Mouse (Mus musculus): ENCODE results near the gene Spats1. TPM values are rescaled to one million over a fixed set of nuclear protein-coding genes. Genes with fewer than 3 reads are reported as not detected.

The Spats1 gene
- polyA plus RNA-seq, 2 experiments = 0.06 TPM

GRCm38 (mm10) chr17:45468302-45468701 is 6.9 kb downstream of the Spats1 start:
- Histone ChIP-seq H3K27me3 (ENCODE audit: control insufficient read depth, insufficient read depth, low read length) (no peaks in the 10 kb centered on the region), H3K9ac (replicated peaks) (no peak overlapping the region), H3K36me3 (replicated peaks; ENCODE audit: control insufficient read depth, insufficient read depth, low read depth) (no peaks in the 10 kb centered on the region), H3K27ac (no peak overlapping the region), H3K4me2 (ENCODE audit: low read depth) (no peak overlapping the region), H3K4me3 (ENCODE audit: insufficient read depth in 1 of 2, low read depth in 2 of 2, low read length in 2 of 2) (no peak overlapping the region), H3K9me3 (ENCODE audit: control insufficient read depth, low read length) (peaks cover 2% of the 10 kb centered on the region; the same call in 1 of the 2 replicates), H3K4me1 (replicated peaks; ENCODE audit: control insufficient read depth in 2 of 2, insufficient read depth in 2 of 2, low read length in 1 of 2) (no peaks in the 10 kb centered on the region)
- no peak for ATAC-seq (ENCODE audit: insufficient read depth)
- WGBS (ENCODE audit: insufficient replicate concordance) = 69% methylated on average over 5 of the region's 5 CpGs
- no peak for DNase-seq (ENCODE audit: low read depth in 3 of 3, low spot score in 3 of 3)
- TF ChIP-seq EP300 (IDR thresholded peaks at IDR 0.05; ENCODE audit: low read depth) (no peak), CTCF (IDR thresholded peaks at IDR 0.05; ENCODE audit: low read depth) (no peak)

GRCm38 (mm10) chr17:45466701-45467100 is 8.5 kb downstream of the Spats1 start:
- DNase-seq (ENCODE audit: low read depth in 3 of 3, low spot score in 3 of 3) = no peak

GRCm38 (mm10) chr17:45464255-45464654 is 11.0 kb downstream of the Spats1 start:
- no peak overlapping the region for H3K4me3 ChIP-seq (ENCODE audit: insufficient read depth in 1 of 2, low read depth in 2 of 2, low read length in 2 of 2)
- H3K4me1 ChIP-seq (replicated peaks; ENCODE audit: control insufficient read depth in 2 of 2, insufficient read depth in 2 of 2, low read length in 1 of 2) = no peaks in the 10 kb centered on the region
- TF ChIP-seq EP300 (IDR thresholded peaks at IDR 0.05; ENCODE audit: low read depth) (no peak), CTCF (IDR thresholded peaks at IDR 0.05; ENCODE audit: low read depth) (no peak)
- H3K4me2 ChIP-seq (ENCODE audit: low read depth) = no peak overlapping the region
- ATAC-seq (ENCODE audit: insufficient read depth) (no peak), DNase-seq (ENCODE audit: low read depth in 3 of 3, low spot score in 3 of 3) (no peak)
- no peak overlapping the region for H3K9ac ChIP-seq (replicated peaks)
- H3K9me3 ChIP-seq (ENCODE audit: control insufficient read depth, low read length) = peaks cover 2% of the 10 kb centered on the region; the same call in 1 of the 2 replicates
- no peaks in the 10 kb centered on the region for H3K36me3 ChIP-seq (replicated peaks; ENCODE audit: control insufficient read depth, insufficient read depth, low read depth)
- WGBS (ENCODE audit: insufficient replicate concordance) = 71% methylated on average over 9 of the region's 9 CpGs
- no peak overlapping the region for H3K27ac ChIP-seq
- H3K27me3 ChIP-seq (ENCODE audit: control insufficient read depth, insufficient read depth, low read length) = no peaks in the 10 kb centered on the region

More at GRCm38 (mm10) chr17:45466701-45467100, 8.5 kb downstream of the Spats1 start:
- Histone ChIP-seq H3K27ac (no peak overlapping the region), H3K36me3 (replicated peaks; ENCODE audit: control insufficient read depth, insufficient read depth, low read depth) (no peaks in the 10 kb centered on the region), H3K4me3 (ENCODE audit: insufficient read depth in 1 of 2, low read depth in 2 of 2, low read length in 2 of 2) (no peak overlapping the region), H3K4me2 (ENCODE audit: low read depth) (no peak overlapping the region), H3K9ac (replicated peaks) (no peak overlapping the region), H3K9me3 (ENCODE audit: control insufficient read depth, low read length) (peaks cover 2% of the 10 kb centered on the region; the same call in 1 of the 2 replicates), H3K4me1 (replicated peaks; ENCODE audit: control insufficient read depth in 2 of 2, insufficient read depth in 2 of 2, low read length in 1 of 2) (no peaks in the 10 kb centered on the region), H3K27me3 (ENCODE audit: control insufficient read depth, insufficient read depth, low read length) (no peaks in the 10 kb centered on the region)
- 50% methylated on average over 2 of the region's 2 CpGs for WGBS (ENCODE audit: insufficient replicate concordance)
- TF ChIP-seq CTCF (IDR thresholded peaks at IDR 0.05; ENCODE audit: low read depth) (peak; percentile 36), EP300 (IDR thresholded peaks at IDR 0.05; ENCODE audit: low read depth) (no peak)
- ATAC-seq (ENCODE audit: insufficient read depth) = no peak

- no peak for ATAC-seq (ENCODE audit: insufficient read depth)
Observed at GRCm38 (mm10) chr17:45462506-45462905, 12.7 kb downstream of the Spats1 start.

GRCm38 (mm10) chr17:45459062-45459461 is 16.2 kb downstream of the Spats1 start:
- no peak for DNase-seq (ENCODE audit: low read depth in 3 of 3, low spot score in 3 of 3)
- no peak for ATAC-seq (ENCODE audit: insufficient read depth)

More at GRCm38 (mm10) chr17:45462506-45462905, 12.7 kb downstream of the Spats1 start:
- TF ChIP-seq EP300 (IDR thresholded peaks at IDR 0.05; ENCODE audit: low read depth) (no peak), CTCF (IDR thresholded peaks at IDR 0.05; ENCODE audit: low read depth) (peak; percentile 34; the same call in 1 of the 2 replicates)
- Histone ChIP-seq H3K27me3 (ENCODE audit: control insufficient read depth, insufficient read depth, low read length) (no peaks in the 10 kb centered on the region), H3K27ac (no peak overlapping the region), H3K36me3 (replicated peaks; ENCODE audit: control insufficient read depth, insufficient read depth, low read depth) (no peaks in the 10 kb centered on the region), H3K9me3 (ENCODE audit: control insufficient read depth, low read length) (peaks cover 2% of the 10 kb centered on the region; the same call in 1 of the 2 replicates), H3K9ac (replicated peaks) (no peak overlapping the region), H3K4me3 (ENCODE audit: insufficient read depth in 1 of 2, low read depth in 2 of 2, low read length in 2 of 2) (no peak overlapping the region), H3K4me2 (ENCODE audit: low read depth) (no peak overlapping the region), H3K4me1 (replicated peaks; ENCODE audit: control insufficient read depth in 2 of 2, insufficient read depth in 2 of 2, low read length in 1 of 2) (no peaks in the 10 kb centered on the region)
- DNase-seq (ENCODE audit: low read depth in 3 of 3, low spot score in 3 of 3) = no peak
- 79% methylated on average over 4 of the region's 4 CpGs for WGBS (ENCODE audit: insufficient replicate concordance)

More at GRCm38 (mm10) chr17:45459062-45459461, 16.2 kb downstream of the Spats1 start:
- H3K27me3 ChIP-seq (ENCODE audit: control insufficient read depth, insufficient read depth, low read length) = no peaks in the 10 kb centered on the region
- TF ChIP-seq CTCF (IDR thresholded peaks at IDR 0.05; ENCODE audit: low read depth) = no peak
- TF ChIP-seq EP300 (IDR thresholded peaks at IDR 0.05; ENCODE audit: low read depth) = no peak
- no peak overlapping the region for H3K4me2 ChIP-seq (ENCODE audit: low read depth)
- 62% methylated on average over 8 of the region's 8 CpGs for WGBS (ENCODE audit: insufficient replicate concordance)
- no peak overlapping the region for H3K4me3 ChIP-seq (ENCODE audit: insufficient read depth in 1 of 2, low read depth in 2 of 2, low read length in 2 of 2)
- H3K9me3 ChIP-seq (ENCODE audit: control insufficient read depth, low read length) = no peaks in the 10 kb centered on the region
- H3K36me3 ChIP-seq (replicated peaks; ENCODE audit: control insufficient read depth, insufficient read depth, low read depth) = no peaks in the 10 kb centered on the region
- no peak overlapping the region for H3K9ac ChIP-seq (replicated peaks)
- H3K27ac ChIP-seq = no peak overlapping the region
- H3K4me1 ChIP-seq (replicated peaks; ENCODE audit: control insufficient read depth in 2 of 2, insufficient read depth in 2 of 2, low read length in 1 of 2) = no peaks in the 10 kb centered on the region
